Mouse (Mus musculus) lung, postnatal 10 days (tissue): ENCODE data around the gene Ppcdc.
"Not testable (repeated sequence)": the region's sequence is repeated elsewhere in the genome, so short reads cannot be mapped to it uniquely, and the experiment has no call there.

Source experiments
- DNase-seq: peaks from one replicate; pipeline ENCODE4 v3.0.0; 2021

Gene Ppcdc

DNA sequence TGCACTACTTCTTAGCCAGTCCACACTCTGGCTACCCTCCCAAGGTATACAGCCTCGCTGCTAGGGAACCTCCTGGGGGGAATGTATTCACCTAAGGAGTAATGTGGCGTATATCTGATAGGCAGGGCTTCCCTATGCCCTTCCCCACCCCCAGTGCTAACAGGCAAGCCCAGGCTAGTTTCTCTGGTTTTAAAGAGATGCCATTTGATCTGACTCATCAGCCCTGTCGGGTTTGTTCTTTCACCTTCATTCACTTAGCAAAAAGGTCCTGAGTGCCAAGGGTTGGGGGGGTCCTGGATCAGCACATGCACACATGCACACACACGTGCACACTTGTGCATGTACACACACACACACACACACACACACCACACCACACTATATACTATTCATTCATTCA, 12.0 kb downstream of the Ppcdc start:
- no peak for DNase-seq

DNA sequence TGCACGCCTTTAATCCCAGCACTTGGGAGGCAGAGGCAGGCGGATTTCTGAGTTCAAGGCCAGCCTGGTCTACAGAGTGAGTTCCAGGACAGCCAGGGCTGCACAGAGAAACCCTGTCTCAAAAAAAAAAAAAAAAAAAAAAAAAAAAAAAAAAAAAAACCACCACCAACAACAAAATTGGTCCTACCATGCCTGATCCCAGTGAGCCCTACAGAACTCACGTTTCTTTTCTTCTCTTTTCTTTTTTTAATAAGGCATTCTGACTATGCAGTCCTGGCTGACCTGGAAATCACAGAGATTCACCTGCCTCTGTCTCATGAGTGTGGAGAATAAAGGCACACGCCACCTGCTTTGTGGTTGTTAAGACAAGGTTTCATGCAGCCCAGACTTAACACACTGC, 12.8 kb downstream of the Ppcdc start:
- DNase-seq, result not testable (repeated sequence)

DNA sequence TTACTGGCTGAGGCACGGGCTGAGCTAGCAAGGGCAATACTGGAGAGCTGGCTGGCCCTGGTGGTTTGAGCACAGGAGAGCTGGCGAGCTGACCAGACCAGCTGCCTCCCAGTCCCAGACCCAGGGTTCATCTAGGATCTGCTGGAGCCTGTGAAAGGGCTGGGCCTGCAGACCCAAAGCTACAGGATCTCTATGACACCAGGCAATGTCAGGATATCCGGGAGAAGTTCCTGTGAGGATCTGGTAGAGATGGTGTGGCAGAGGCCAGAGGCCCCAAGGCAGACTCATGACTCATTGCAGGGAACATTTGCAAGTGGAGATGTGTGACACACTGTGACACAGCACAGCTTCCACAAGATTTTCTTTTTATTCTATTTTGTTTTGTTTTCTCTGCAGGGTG, 14.8 kb downstream of the Ppcdc start:
- DNase-seq, result no peak

DNA sequence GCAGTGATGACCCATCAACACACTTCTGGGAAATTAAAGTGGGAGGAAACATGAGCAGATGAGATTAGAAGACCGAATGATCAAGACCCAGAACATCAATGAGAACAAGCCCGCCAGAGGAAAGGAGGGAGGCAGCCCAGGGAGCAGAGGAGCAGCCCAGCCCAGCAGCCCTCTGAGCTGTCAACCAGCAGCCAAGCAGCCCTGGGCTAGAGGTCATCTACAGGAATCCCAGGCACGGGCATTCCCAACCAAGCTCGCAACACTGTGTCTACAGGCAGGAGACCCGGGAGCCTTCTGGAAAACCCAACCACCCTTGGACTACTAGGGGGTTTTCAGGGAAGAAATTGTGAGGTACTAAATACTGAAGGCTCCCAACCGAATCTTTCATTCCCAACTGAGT, 15.9 kb downstream of the Ppcdc start:
- peak; percentile 19 for DNase-seq

DNA sequence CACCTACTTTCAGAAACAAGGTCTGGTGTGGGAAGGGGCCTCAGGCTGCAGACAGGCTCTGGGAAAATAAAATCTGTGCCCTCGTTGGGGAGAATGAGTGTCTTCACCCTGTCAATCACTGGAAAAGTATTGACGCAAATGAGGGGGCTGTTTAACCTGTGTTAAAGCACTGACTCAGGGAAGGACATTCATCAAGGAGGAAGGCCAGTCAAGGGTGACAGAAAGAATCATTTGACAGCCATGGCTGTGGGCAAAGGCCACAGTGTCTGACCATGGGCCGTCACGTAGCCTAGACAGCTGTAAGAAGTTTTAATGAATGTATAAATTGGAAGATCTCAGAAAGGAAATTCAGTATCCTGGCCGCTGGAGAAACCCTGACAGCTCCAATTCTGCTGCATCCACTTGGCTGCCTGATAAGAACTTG, 18.2 kb downstream of the Ppcdc start:
- no peak for DNase-seq

DNA sequence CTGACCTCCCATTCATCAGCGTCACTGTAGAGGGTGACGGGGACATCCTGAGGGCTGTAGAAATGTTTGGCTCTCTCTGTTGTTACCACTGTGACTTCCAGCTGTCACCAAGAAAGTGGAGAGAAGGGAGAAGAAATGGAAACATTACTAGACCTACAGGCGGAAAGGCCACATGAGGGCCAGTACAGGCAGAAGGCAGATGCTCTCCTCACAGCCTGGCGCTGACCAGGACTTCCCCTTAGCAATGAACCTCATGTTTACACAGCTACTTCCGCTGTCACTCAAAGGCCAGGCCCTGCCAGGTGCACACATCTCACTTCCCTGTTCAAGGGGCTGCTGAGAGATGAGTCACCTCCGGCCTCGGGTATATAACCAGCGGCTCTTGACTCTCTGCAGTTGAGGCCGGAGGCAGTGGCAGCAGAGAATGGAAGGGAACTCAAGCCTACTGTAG, 18.8 kb downstream of the Ppcdc start:
- DNase-seq, result peak; percentile 86

DNA sequence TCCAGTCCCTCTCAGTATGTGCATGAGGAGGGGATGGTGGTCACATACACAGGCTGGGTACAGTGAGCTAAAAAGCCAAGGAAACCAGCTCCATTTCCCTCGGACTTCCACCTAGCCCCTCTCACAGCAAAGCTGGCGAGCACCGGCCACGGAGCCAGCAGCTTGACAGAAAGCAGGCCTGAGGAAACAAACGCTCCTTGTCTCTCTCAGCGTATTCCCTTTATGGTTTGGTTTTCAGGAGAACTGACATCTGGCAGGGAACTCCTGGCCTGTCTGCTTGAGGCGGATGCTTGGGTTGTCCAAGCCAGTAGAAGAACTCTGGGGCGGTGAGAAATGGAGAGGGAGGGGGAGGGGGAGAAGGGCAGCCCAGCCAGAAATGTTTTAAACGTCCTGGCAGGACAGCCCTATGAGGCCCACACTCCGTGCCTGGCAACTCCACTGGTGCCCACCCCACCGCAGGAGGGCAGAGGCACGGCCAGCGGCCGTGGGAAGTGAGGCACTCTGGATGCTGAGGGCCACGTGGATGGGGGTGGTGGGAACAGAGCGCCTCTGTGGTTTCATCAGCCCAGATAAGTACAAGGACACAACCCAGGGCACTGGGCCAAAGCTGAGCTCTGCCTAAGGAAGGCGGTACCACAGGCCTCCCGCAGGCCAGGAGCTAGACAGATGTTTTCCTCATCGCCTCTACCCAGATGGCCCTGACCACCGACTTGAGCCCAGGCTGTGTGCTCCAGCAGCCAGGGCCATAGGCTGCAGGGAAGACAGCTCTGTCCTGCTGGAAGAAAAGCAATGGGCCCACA, 19.4 kb downstream of the Ppcdc start:
- DNase-seq, result peak; percentile 96

DNA sequence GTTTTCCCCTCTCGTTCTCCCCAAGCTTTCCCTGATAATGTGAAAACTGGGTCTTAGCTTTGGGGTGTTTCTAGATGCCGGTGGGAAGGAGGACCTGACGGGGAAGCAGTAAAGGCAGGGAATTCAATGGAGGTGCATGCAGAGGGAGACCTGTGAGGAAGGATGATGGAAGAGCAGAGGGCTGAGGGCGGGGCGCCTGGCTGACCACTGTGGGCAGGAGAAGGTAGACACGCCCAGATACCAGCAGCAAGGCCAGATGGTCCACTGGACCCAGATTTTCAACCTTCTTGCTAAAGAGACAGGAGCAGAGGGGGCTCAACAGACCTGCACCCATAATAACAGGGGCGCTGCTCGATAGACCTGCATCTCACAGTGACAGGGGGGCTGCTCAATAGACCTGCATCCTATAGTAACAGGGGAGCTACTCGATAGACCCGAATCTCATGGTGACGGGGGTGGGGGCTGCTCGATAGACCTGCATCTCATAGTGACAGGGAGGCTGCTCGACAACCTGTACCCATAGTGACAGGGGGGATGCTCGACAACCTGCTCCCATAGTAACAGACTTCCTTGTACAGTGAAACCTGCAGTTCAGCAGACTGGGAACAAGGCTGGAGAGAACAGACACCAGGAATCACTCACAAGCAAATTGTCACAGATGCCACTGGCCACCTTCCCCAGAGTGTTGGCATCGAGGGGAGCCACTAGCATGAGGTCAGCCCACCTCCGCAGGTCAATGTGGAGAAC, 20.2 kb downstream of the Ppcdc start:
- peak; percentile 22 for DNase-seq

DNA sequence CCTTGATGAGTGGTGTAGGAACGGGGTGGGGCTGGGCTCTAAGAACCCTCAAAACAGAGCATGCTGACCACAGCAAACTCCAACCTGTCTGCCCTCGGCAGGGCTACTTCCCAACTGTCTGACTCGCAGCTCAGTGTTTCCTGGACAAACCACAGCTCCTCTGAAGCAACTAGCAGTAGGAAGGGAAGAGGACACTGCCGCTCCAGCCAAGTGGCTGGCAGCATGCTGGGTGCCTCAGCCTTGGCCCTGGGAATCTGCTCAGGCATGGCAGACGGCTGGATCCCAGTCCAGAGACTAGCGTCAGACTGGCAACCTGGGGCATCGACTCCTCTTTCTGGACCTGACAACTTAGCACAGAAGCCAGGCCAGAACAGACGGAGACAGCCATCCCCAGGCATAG, 22.6 kb downstream of the Ppcdc start:
- no peak for DNase-seq

DNA sequence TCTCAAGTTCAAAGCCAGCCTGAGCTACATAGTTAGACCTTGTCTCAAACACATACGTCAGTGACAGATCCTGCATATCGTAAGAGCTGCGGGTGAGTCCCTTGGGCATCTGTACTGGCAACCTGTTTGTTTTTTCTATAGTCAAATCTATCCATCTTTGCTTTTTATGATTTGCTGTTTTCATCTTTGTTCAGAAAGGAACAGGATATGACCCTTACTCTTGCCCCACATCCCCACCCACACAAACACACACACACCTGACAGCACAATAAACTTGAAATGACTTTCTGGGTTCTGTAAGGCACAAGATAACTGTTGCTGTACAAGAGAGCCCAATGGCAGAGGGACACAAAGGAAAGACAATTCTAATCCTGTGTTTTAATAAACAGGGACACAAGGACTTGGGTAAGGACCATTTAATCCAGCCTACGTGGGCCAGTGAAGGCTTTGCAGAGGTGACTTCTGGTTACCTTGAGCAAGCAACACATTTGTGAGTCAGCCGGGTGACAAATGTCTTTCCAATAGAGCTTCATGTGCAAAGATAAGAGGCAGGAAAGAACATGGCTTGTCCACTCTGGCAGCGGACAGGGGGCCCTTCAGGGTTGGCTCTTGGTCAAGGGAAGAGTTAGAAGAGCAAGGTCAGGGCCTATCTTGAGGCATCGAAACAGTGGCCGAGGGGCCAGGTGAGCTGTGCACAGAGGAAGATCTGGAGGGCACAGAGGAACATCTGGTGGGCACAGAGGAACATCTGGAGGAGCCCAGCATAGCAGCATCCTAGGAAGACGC, 32.6 kb downstream of the Ppcdc start:
- no peak for DNase-seq

DNA sequence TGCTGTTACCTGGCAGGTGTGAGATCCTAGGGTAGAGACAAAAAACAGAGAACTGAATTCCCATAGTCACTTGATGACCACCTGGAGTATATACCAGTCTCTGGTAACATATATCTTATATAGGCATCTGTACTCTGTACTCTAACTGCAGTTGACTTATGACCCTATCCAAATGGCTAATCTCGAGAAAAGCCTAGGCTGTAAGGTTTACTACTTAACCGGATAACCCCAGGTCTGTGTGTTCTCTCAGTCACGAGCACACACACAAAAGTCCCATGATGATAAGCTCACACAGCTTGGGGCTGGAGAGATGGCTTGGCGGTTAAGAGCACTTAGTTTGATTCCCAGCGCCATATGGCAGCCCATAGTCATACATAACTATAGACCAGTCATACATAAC, 33.5 kb downstream of the Ppcdc start:
- DNase-seq, result no peak

DNA sequence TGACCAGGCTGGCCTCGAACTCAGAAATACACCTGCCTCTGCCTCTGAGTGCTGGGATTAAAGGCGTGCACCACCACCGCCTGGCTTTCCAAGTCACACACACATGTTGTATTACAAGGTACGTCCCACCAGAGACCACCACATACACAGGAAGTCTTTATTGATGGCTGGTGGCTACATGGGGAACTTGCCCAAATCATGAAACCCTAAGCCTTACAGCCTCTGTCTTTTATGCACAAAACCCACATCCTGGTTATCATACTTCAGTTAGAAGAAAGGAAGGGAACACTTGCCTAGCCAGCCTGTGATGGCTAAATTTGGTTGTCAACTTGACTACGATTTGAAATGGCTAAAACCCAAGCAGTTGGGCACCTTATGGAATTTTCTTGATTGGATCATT, 35.9 kb downstream of the Ppcdc start:
- DNase-seq, result no peak

DNA sequence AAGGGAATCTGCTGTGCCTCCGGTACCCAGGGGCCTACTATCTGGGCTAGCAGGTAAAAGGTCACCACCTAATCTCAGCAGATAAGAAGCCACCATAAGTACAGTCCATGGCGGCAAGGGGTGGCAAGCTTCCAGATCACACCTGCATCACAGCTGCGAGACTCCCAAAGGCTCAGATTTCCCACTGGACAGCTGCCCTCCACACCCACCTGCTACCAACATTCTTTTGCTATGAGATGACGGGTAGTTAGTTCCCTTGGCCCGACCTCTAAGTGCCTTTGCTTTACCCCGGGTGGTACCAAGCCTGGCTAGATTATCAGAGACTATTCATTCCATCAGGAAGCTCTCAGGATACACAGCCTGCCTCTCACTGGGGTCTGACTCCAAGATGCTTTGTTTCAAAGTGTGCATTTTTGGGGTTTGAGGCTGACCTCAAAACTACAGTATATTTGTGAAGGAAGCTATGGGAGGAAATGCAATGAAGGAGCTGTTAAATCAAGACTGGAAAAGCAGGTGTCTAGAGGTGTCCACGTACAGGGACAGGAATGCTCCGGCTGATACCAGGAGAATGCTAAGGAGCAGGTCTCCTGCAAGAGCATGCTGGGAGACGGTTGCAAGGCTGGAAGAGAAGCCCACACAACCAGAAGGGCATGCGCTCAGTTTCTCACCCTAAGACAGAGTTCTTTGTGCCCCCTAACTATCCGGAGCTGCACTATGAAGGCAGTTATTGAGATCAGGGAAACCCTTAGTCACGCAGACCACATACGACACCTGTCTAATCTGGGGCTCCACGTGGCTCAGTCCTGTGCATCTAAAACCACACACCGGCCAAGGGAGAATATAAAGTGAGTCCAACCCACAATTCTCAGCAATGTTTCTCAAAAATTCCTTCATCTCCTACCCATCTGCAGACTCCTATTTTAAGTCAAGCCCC, 37.3 kb downstream of the Ppcdc start:
- peak; percentile 14 for DNase-seq

DNA sequence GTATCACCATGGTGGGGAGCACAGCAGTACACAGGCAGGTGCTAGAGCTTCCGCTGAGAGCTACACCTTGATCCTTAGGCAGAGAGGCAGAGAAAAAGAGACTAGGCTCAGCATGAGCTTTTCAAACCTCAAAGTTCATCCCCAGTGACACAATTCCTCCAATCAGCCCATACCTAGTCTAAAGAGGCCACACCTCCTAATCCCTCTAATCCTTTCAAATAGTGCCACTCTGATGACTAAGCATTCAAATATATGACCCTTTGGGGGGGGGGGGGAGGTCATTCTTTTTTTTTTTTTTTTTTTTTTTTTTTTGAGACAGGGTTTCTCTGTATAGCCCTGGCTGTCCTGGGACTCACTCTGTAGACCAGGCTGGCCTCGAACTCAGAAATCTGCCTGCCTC, 41.2 kb downstream of the Ppcdc start:
- no peak for DNase-seq

DNA sequence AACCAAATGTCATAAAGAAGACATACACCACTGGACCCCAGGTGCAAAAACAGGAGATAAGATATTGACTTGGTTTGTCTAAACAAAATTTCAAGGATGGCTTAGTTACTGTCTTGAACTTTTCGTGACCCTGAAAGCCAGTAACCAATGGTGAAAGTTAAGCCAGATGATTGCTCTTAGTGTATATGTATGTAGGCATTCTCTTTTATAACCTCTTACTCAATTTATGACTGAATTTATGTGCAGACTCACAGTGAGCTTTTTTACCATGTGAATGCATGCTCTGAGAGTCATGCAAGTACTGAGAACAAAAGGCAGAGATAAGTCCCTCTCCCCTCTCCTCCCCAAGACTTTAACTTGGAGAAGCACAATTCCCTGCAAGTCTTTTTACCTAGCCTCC, 47.0 kb downstream of the Ppcdc start:
- DNase-seq, result no peak

DNA sequence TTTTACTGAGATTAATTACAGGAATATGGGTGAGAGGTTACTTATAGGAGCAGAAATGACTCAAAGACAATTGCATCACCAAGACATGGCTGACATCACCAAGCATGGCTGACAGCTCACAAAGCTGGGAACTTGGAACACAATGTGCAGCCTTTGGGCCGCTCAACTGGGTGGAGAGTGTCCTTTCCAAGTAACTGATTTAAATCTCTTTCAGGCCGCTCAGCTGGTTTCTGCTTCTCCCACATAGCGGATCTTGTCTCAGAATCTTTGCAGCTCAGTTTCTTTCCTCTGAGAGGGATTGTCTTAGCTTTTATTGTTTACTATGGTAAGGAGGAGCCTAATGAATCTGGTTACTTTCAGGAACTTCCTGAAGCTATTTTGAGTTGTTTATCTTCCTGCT, 49.1 kb downstream of the Ppcdc start:
- DNase-seq, result no peak

DNA sequence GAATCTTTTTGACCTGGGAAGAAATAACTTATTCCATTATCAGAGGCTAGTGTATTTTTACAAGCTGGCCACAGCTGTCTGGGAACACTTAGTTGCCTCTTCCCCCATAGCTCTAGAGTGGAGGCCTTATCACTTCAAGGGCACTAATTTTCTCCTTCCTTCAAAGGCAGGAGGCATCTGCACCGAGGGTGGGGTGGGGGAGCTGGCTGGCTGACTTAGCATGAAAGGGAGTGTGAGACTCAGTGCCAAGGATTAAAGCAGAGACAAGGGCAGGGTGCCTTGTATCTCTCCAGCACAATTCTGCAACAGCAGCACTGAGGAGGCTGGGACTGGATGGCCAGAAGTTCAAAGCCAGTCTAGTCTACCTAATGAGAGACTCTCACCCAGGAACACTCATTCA, 50.8 kb downstream of the Ppcdc start:
- no peak for DNase-seq

DNA sequence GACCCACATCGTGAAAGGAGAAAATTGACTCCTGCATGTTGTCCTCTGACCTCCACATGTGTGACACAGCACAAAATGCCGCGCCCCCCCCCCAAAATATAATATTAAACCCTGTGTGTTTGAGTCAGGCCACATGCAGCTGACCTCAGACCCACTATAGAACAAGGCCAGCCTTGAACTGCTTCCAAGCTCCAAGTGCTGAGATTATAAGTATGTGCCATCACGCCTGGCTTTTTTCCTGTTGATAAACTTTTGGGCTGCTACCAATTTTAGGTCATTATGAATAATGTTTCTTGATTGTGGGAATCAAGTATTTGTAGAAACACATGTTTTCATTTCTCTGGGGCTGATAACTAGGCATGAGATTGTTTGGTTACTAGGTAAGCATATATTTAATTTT, 53.0 kb downstream of the Ppcdc start:
- DNase-seq, result no peak

DNA sequence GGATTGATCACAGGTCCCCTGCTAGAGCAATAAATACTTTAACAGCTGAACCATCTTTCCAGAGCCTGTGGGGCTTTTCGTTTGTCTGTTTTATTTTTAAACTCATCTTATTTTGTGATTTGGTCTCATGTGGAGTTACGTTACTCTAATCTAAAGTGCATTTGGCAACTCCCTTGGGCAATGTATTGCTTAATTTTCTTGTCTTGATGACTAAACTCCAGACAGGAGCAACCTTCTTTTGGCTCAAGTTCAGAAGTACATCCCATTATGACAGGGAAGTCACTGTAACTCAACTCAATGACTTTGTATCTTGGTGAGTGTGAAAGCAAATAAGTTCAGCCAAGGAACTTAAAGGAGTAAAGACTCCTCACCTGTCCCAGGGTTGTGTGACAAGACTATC, 55.3 kb downstream of the Ppcdc start:
- DNase-seq, result no peak

DNA sequence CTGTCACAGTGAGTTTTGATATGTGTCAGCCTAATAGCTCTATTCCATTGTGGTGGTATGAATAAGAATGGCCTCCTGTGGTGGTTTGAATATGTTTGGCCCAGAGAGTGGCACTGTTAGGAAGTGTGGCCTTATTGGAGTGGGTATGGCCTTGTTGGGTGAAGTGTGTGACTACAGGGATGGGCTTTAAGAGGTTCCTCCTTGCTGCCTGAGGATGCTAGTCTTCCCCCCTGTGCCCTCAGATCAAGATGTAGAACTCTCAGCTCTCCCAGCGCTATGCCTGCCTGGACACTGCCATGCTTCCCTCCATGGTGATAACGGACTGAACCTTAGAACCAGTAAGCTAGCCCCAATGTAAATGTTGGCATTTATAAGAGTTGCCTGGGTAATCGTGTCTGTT, 78.9 kb downstream of the Ppcdc start:
- DNase-seq, result no peak

DNA sequence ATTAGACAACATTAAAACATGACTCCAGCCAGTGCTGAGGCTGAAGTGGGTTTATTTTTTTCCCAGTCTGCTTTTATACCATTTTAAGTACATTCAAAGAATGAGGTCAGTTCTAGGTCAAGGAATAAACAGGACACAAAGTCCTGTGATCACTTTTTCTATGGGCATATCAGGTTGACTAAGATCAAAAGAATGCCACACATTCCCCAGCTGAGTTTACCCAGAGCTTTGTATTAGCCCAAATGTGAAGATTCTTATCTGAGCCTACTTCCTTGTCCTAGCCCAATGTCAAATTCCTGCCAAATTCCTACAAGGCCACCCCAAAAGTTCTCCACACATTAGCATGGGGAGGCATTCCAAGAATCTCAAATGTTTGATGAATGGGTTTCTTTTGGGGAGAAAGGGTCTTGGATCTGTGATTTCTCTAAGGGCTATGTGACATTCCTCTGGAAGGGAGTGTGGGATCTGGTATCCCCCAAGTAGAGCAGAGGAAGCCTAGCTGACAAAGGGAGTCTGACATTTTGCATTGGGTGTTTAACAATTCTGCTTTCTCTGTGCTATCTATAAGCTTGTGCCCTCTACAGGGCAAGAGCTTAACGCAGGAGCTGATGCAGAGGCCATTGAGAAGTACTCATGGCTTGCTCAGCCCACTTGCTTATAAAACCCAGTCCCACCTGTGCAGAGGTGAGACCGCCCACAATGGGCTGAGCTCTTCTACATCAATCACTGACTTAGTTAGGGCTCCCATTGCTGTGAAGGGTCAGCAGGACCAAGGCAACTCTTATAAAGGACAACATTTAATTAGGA, 85.3 kb downstream of the Ppcdc start:
- no peak for DNase-seq

DNA sequence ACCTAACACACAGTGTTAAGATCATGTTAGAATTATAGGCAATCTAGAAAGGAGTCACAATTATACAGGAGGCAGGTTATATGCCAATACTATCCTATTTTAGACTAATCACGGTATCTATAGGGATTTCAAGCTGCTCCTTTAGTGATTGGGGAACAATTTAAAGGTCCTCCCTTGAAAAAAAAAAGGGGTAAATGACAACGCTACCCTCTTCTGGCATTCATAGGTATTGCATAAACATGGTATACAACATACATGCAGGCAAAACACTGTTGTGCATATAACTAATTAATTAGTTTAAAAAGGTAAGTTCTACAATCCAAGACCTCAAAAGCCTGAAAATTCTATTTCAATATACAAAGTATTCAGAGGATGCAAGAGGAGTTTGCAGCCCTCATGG, 88.6 kb downstream of the Ppcdc start:
- DNase-seq, result peak; percentile 25
